Mouse (Mus musculus) neural tube, embryonic 13.5 days (tissue): ENCODE data around the gene Gfm2. TPM values are rescaled to one million over a fixed set of nuclear protein-coding genes. Genes with fewer than 3 reads are reported as not detected.

Experiments
- ATAC-seq: fragments of 200-750 bp; cut with Nextera tagmentation; 2 replicates; pipeline ENCODE4 v1.8.0; 2017; ENCODE audit warnings: low read depth, mild to moderate bottlenecking, moderate TSS enrichment, moderate library complexity
- H3K27ac ChIP-seq: fragments of 300-500 bp; sonication (generic); replicated peaks from 2 replicates; pipeline ENCODE4 v1.5.1; 2015; ENCODE audit warnings: moderate library complexity, mild to moderate bottlenecking, inconsistent platforms
- H3K27me3 ChIP-seq: fragments of 300-500 bp; sonication (generic); 2 replicates; pipeline ENCODE4 v1.6.1; 2015; ENCODE audit warnings: mild to moderate bottlenecking, inconsistent platforms
- H3K36me3 ChIP-seq: fragments of 300-500 bp; sonication (generic); 2 replicates; pipeline ENCODE4 v1.6.1; 2015; ENCODE audit warnings: mild to moderate bottlenecking, inconsistent platforms
- H3K4me1 ChIP-seq: fragments of 300-500 bp; sonication (generic); replicated peaks from 2 replicates; pipeline ENCODE4 v1.6.1; 2015; ENCODE audit warnings: inconsistent platforms
- H3K4me2 ChIP-seq: fragments of 300-500 bp; sonication (generic); 2 replicates; pipeline ENCODE4 v1.6.1; 2015; ENCODE audit warnings: inconsistent platforms, mild to moderate bottlenecking, moderate library complexity
- H3K4me3 ChIP-seq: fragments of 300-500 bp; sonication (generic); 2 replicates; pipeline ENCODE4 v1.5.1; 2015; ENCODE audit warnings: mild to moderate bottlenecking, inconsistent platforms
- H3K9ac ChIP-seq: fragments of 300-500 bp; sonication (generic); 2 replicates; pipeline ENCODE4 v1.6.1; 2015; ENCODE audit warnings: moderate library complexity, mild to moderate bottlenecking, inconsistent platforms
- H3K9me3 ChIP-seq: fragments of 300-500 bp; sonication (generic); 2 replicates; pipeline ENCODE4 v1.6.1; 2016; ENCODE audit warnings: inconsistent platforms
- WGBS: fragments of 180-500 bp; shearing (Covaris S2); methylation state at CpG from one replicate; pipeline ENCODE4 v1.1.7; 2015; 5-methylcytosine and 5-hydroxymethylcytosine counted together
- polyA plus RNA-seq: library from polyadenylated mRNA; unstranded; fragments of >200 nt; fragmentation: Nextera tagmentation; extraction: Ambion mirVana; gene quantifications from 2 replicates; pipeline ENCODE4 v1.2.1, GENCODE M21; 2015

Gfm2 gene
- polyA plus RNA-seq, 1 experiment from 2014 or later, result 32.7 TPM

DNA sequence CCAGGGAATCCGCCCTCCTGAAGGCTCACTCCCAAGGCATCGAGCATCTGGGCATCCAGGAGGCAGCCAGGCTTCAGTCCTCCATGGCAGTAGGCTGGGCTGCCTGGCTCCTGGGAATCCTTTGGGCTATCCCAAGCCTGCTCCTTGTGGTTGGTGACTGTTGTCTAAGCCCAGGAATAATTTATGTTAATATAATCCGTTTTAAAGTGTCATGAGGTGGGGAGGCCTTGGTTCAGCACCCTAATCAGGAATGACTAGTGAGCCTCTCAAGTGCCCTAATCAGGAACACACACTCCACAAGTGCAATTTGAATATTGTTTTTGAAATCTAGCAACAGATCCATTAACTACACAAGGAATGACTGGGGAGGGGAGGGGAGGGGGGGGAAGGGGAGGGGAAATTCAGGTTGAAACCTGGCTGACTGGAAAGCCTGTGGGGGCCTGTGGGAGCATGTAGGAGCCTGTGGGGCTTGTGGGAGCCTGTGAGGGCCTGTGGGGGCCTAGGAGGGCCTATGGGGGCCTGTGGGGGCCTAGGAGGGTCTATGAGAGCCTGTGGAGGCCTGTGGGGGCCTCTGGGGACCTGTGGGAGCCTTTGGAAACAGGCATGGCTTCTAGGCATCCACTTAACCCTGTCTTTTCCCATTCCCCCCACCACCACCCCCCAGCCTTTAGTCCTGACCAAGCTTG, 77.0 kb downstream of the Gfm2 start:
- 50% methylated on average over 3 of the region's 3 CpGs for WGBS
- H3K27me3 ChIP-seq, result no peaks in the 10 kb centered on the region
- no peaks in the 10 kb centered on the region for H3K36me3 ChIP-seq
- H3K4me1 ChIP-seq, result peaks cover 6% of the 10 kb centered on the region; the same call in 1 of the 2 replicates
- no peak overlapping the region for H3K4me3 ChIP-seq
- H3K9me3 ChIP-seq, result no peaks in the 10 kb centered on the region
- H3K4me2 ChIP-seq, result no peak overlapping the region
- no peak; the same call in 1 of the 2 replicates for ATAC-seq
- no peak overlapping the region for H3K9ac ChIP-seq
- H3K27ac ChIP-seq, result no peak overlapping the region

DNA sequence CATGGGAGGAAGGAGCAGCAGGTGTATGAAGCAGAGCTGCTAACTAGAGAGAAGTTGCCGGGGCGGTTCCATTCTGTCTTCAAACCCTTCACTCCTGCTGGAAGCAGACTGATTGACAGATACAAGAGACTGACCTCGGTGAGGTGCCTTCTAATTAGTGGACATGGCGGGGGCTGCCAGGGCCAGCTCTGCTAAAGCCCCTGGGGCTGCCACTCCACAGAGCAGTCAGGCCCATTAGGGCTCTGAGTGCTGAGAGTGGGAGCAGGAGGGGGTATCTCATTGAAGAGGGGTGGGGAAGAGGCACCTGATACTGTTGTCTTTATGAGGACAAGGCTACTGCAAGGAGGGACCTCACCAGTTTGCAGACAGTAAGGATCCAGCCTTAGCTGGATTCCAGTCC, 77.8 kb downstream of the Gfm2 start:
- ATAC-seq, result no peak
- H3K4me2 ChIP-seq, result no peak overlapping the region

DNA sequence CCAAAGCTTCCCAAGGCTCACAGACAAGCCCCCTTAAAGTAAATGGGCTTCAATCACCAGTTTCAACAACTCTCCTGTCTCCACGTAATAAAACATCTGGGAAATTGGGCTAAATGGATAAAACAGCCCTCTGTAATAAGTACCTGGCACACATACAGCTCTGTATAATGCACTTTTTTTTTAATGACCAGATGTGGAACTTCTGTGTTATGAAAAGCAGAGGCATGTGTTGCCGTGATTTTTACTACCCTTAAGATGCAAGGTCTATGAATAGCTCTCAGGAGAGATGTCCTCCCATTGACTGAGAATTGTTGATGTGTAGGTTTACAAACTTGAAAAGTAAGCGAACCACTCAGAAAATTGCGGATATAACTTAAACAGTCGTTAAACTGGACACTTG, 78.5 kb downstream of the Gfm2 start:
- H3K9me3 ChIP-seq, result no peaks in the 10 kb centered on the region
- whole genome bisulfite sequencing, result 73% methylated on average over 5 of the region's 5 CpGs
- no peak overlapping the region for H3K9ac ChIP-seq
- no peaks in the 10 kb centered on the region for H3K27me3 ChIP-seq
- H3K4me2 ChIP-seq, result no peak overlapping the region
- no peak overlapping the region for H3K4me3 ChIP-seq
- no peak for ATAC-seq
- no peaks in the 10 kb centered on the region for H3K36me3 ChIP-seq
- H3K27ac ChIP-seq, result no peak overlapping the region
- H3K4me1 ChIP-seq, result peaks cover 6% of the 10 kb centered on the region; the same call in 1 of the 2 replicates

More for the DNA sequence above, 77.8 kb downstream of the Gfm2 start:
- Histone ChIP-seq H3K4me1 (peaks cover 6% of the 10 kb centered on the region; the same call in 1 of the 2 replicates), H3K27me3 (no peaks in the 10 kb centered on the region), H3K36me3 (no peaks in the 10 kb centered on the region), H3K9ac (no peak overlapping the region), H3K27ac (no peak overlapping the region), H3K4me3 (no peak overlapping the region), H3K9me3 (no peaks in the 10 kb centered on the region)
- 54% methylated on average over 4 of the region's 4 CpGs for WGBS

DNA sequence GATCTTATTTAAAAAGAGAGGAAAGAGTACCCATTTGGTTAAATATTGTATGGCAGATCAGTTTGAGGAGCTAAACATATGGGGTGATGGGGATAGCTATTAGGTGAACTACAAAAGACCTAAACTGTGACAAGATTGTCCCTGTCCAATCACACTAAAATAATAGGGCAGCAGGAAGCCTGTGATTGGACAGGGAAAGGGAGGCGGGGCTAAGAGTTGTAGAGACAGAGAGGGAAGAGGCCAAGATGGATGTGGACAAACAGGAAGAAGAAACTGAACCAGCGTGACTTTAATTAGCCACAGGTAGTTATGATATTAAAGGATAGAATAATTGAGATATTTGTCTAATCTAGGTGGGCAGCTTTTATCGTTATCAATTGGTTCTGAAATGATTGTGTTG, 82.3 kb downstream of the Gfm2 start:
- no peak overlapping the region for H3K27ac ChIP-seq
- H3K4me3 ChIP-seq, result no peak overlapping the region
- H3K36me3 ChIP-seq, result no peaks in the 10 kb centered on the region
- ATAC-seq, result no peak
- no peaks in the 10 kb centered on the region for H3K27me3 ChIP-seq
- no peaks in the 10 kb centered on the region for H3K9me3 ChIP-seq
- 95% methylated on average over 3 of the region's 3 CpGs for whole genome bisulfite sequencing
- H3K4me2 ChIP-seq, result no peak overlapping the region
- H3K4me1 ChIP-seq, result peaks cover 7% of the 10 kb centered on the region; the same call in 1 of the 2 replicates
- H3K9ac ChIP-seq, result no peak overlapping the region

DNA sequence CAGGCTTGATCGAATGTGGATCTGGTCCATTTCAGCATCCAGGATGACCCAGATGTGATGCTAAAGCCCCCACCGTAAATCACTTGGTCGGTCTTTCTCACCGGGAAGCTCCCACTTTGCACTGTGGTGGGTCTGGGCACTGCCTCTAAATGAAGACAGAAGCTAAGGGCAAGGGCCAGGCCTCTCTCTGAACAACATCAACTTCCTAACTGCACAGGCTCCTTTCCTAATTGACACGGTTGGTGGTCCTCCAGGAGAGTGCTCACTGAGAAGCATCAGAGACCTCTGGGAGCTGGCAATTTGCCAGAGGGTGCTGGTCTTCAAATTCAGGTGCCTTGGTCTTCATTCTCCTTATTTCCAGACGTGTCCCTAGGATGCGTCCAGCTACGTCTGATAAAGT, 86.1 kb downstream of the Gfm2 start:
- 77% methylated on average over 8 of the region's 8 CpGs for WGBS
- H3K36me3 ChIP-seq, result no peaks in the 10 kb centered on the region
- no peaks in the 10 kb centered on the region for H3K9me3 ChIP-seq
- ATAC-seq, result no peak
- no peak overlapping the region for H3K4me3 ChIP-seq
- H3K4me2 ChIP-seq, result no peak overlapping the region
- H3K9ac ChIP-seq, result no peak overlapping the region
- no peaks in the 10 kb centered on the region for H3K27me3 ChIP-seq
- no peak overlapping the region for H3K27ac ChIP-seq
- peaks cover 8% of the 10 kb centered on the region; the same call in 1 of the 2 replicates for H3K4me1 ChIP-seq

DNA sequence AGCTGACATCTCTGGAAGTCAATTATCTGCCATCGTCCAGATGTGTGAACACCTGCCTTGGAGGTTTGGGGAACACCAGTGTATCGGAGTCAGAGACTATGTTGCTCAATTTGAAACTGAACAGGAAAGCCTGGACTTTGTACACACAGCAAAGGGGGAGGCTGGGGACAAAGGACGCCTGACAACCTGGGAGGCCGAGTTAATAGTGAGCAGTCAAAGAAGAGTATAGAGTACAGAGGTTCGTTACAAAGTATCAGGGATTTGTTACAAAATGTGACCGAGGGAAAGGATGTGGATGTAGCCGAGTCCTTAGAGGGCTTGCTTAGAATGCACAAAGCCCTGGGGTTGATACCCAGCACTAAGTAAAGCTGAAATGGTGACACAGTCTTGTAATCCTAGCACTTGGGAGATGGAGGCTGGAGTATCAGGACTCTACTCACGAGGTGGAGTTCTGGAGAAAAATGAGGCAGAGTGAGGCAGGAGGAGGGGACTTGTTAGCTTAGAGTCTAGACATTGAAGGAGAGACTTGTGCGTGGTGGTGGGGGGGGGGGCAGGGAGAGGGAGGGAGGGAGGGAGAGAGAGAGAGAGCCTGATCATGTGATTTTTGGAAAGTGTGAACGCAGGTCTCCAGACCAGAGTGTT, 86.7 kb downstream of the Gfm2 start:
- no peak overlapping the region for H3K4me3 ChIP-seq
- H3K9me3 ChIP-seq, result no peaks in the 10 kb centered on the region
- no peak overlapping the region for H3K4me2 ChIP-seq
- no peaks in the 10 kb centered on the region for H3K27me3 ChIP-seq
- no peak for ATAC-seq
- H3K4me1 ChIP-seq, result peaks cover 8% of the 10 kb centered on the region; the same call in 1 of the 2 replicates
- no peaks in the 10 kb centered on the region for H3K36me3 ChIP-seq
- H3K27ac ChIP-seq, result no peak overlapping the region
- WGBS, result 83% methylated on average over 10 of the region's 10 CpGs
- no peak overlapping the region for H3K9ac ChIP-seq

DNA sequence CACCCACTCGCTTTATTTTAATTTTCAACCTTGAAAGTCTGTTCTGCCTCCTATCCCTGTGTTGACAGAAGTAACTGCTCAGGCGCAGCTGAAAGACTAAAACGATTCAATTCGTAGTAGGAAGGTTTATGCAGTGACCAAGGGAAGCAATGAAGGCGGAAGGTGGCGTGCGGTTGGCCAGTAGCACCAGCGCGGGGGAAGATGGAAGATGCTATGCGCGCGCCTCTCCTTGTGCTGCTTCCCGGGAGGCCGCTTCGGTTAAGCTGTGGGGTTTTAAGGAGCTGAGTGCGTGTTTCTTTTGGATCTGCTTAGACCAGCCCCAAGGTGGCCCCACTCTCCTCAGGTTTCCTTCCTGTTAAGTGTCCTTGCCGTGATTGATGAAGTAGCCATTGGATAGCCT, 87.4 kb downstream of the Gfm2 start:
- no peak overlapping the region for H3K4me2 ChIP-seq
- ATAC-seq, result no peak
- WGBS, result 71% methylated on average over 17 of the region's 17 CpGs

DNA sequence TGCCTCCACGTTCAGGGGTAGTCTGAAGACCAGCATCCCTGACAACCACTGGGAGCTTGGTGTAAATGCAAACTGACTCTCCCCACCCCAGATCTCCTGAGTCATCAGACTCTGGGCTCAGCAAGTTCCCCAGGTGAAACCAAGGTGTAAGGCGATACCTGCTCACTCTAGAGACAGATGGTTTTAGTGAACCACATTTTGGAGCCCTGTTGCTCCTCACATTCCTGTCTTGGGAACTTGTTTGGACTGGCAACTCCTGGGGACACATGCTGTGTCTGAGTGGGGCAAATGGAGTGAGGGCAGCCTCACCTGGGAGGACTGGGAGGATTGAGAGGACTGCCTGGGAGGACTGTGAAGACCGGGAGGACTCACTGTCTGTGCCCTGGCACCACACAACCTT, 90.1 kb downstream of the Gfm2 start:
- H3K4me3 ChIP-seq, result no peak overlapping the region
- no peak overlapping the region for H3K4me2 ChIP-seq
- H3K27ac ChIP-seq, result no peak overlapping the region
- no peak overlapping the region for H3K9ac ChIP-seq
- no peak for ATAC-seq
- WGBS, result 90% methylated on average over 3 of the region's 3 CpGs
- H3K27me3 ChIP-seq, result no peaks in the 10 kb centered on the region
- H3K36me3 ChIP-seq, result no peaks in the 10 kb centered on the region
- H3K4me1 ChIP-seq, result peaks cover 8% of the 10 kb centered on the region; the same call in 1 of the 2 replicates
- H3K9me3 ChIP-seq, result no peaks in the 10 kb centered on the region

More for the DNA sequence above, 87.4 kb downstream of the Gfm2 start:
- H3K9ac ChIP-seq, result no peak overlapping the region
- no peaks in the 10 kb centered on the region for H3K36me3 ChIP-seq
- H3K27me3 ChIP-seq, result no peaks in the 10 kb centered on the region
- no peak overlapping the region for H3K4me3 ChIP-seq
- 0 out of 2 replicates have a peak overlapping the region, but pooled peaks have one; percentile 18 for H3K27ac ChIP-seq
- H3K9me3 ChIP-seq, result no peaks in the 10 kb centered on the region
- peaks cover 8% of the 10 kb centered on the region; the same call in 1 of the 2 replicates for H3K4me1 ChIP-seq

DNA sequence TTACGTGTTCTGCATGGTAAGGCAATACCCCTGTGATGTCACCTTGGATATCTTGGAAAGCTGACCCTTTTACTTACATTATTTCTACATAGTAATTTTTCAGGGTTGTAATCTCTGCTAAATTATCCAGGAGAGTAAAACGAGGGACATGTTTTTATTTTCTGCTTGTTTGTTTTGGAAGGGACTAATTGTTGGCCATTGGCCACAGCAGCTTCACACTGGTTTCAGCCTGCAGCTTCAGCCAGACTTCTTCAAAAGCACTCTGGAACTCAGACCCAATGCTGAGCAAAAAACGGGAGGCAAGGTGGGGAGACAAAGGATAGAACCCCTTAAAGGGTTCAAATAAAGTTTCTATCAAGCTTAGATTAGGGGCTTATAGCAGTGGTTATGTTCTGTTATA, 92.4 kb downstream of the Gfm2 start:
- WGBS, result 79% methylated on average over 3 of the region's 3 CpGs
- H3K4me1 ChIP-seq, result peaks cover 12% of the 10 kb centered on the region
- no peak overlapping the region for H3K4me3 ChIP-seq
- no peak for ATAC-seq
- no peaks in the 10 kb centered on the region for H3K9me3 ChIP-seq
- H3K27ac ChIP-seq, result no peak overlapping the region
- no peaks in the 10 kb centered on the region for H3K36me3 ChIP-seq
- no peak overlapping the region for H3K9ac ChIP-seq
- no peak overlapping the region for H3K4me2 ChIP-seq
- no peaks in the 10 kb centered on the region for H3K27me3 ChIP-seq

Other genes starting within 250 kb of the Gfm2 start
- 0.10 and 0.30 TPM in 2 replicates for gene Gcnt4, start 213.2 kb upstream of the Gfm2 start, polyA plus RNA-seq
- gene 1700029F12Rik, start 103.6 kb upstream of the Gfm2 start, polyA plus RNA-seq, result not detected in 2 replicates
- gene Fam169a, start 70.7 kb upstream of the Gfm2 start, polyA plus RNA-seq, result 22.1 and 22.2 TPM in 2 replicates
- 0.95 and 1.4 TPM in 2 replicates for gene Gm6169, start 38.7 kb upstream of the Gfm2 start, polyA plus RNA-seq
- 48.3 and 52.4 TPM in 2 replicates for gene Nsa2, start within 50 bp of the Gfm2 start, polyA plus RNA-seq
- gene Hexb, start 60.4 kb downstream of the Gfm2 start, polyA plus RNA-seq, result 42.7 and 44.7 TPM in 2 replicates
- gene Enc1, start 103.2 kb downstream of the Gfm2 start, polyA plus RNA-seq, result 54.9 and 59.5 TPM in 2 replicates